Mouse (Mus musculus) lung, postnatal 0 days (tissue): ENCODE measurements around the gene Epm2aip1. TPM values are rescaled to one million over a fixed set of nuclear protein-coding genes. Genes with fewer than 3 reads are reported as not detected.
A peak's percentile ranks its signal among the peaks of the same experiment; 100 is the strongest.

Experiments used
- ATAC-seq: fragments of 200-750 bp; cut with Nextera tagmentation; 2 replicates; pipeline ENCODE4 v1.8.0; 2017; ENCODE audit warnings: moderate library complexity
- DNase-seq: peaks from one replicate; pipeline ENCODE4 v3.0.0-alpha.2; 2016; ENCODE audit warnings: low spot score
- H3K27ac ChIP-seq: fragments of 300-500 bp; sonication (generic); 2 replicates; pipeline ENCODE4 v1.5.1; 2014; ENCODE audit warnings: antibody characterized with exemption, mild to moderate bottlenecking, low read length, mixed read lengths
- H3K27me3 ChIP-seq: fragments of 300-500 bp; sonication (generic); replicated peaks from 2 replicates; pipeline ENCODE4 v1.6.1; 2014; ENCODE audit warnings: low read length, mixed read lengths; ENCODE audit not compliant: insufficient read depth
- H3K36me3 ChIP-seq: fragments of 300-500 bp; sonication (generic); 2 replicates; pipeline ENCODE4 v1.6.1; 2014; ENCODE audit warnings: low read length, mixed read lengths; ENCODE audit not compliant: insufficient read depth
- H3K4me1 ChIP-seq: fragments of 300-500 bp; sonication (generic); 2 replicates; pipeline ENCODE4 v1.6.1; 2014; ENCODE audit warnings: antibody characterized with exemption, low read depth, low read length, mixed read lengths; ENCODE audit not compliant: insufficient read depth
- H3K4me2 ChIP-seq: fragments of 300-500 bp; sonication (generic); replicated peaks from 2 replicates; pipeline ENCODE4 v1.6.1; 2014; ENCODE audit warnings: low read depth, mild to moderate bottlenecking, low read length, moderate library complexity, mixed read lengths
- H3K4me3 ChIP-seq: fragments of 300-500 bp; sonication (generic); 2 replicates; pipeline ENCODE4 v1.5.1; 2014; ENCODE audit warnings: low read depth, low read length
- H3K9ac ChIP-seq: fragments of 300-500 bp; sonication (generic); replicated peaks from 2 replicates; pipeline ENCODE4 v1.6.1; 2014; ENCODE audit warnings: low read depth, mild to moderate bottlenecking
- H3K9me3 ChIP-seq: fragments of 300-500 bp; sonication (generic); 2 replicates; pipeline ENCODE4 v1.6.1; 2016; ENCODE audit warnings: low read length, mixed read lengths
- CTCF ChIP-seq: IDR thresholded peaks from 2 replicates; pipeline ENCODE4 v1.5.1; 2016; ENCODE audit warnings: antibody characterized with exemption, mild to moderate bottlenecking
- EP300 ChIP-seq: IDR thresholded peaks from 2 replicates; pipeline ENCODE4 v1.6.1; 2016; ENCODE audit warnings: antibody characterized with exemption, mild to moderate bottlenecking, control low read depth
- WGBS: fragments of 180-500 bp; shearing (Covaris S2); extraction: QIAGEN DNeasy Blood & Tissue Kit; methylation state at CpG from one replicate; pipeline ENCODE4 v1.1.7; 2014; 5-methylcytosine and 5-hydroxymethylcytosine counted together
- polyA plus RNA-seq: library from polyadenylated mRNA; unstranded; fragments of >200 nt; fragmentation: Nextera tagmentation; extraction: Ambion mirVana; gene quantifications from 2 replicates; pipeline ENCODE4 v1.2.1, GENCODE M21; 2015

Epm2aip1 gene
- polyA plus RNA-seq, 1 experiment from 2014 or later, result 10.5 TPM

GRCm38 (mm10) chr9:111243384-111243783 is 28.3 kb upstream of the Epm2aip1 start:
- Histone ChIP-seq H3K27ac (no peak overlapping the region), H3K27me3 (no peaks in the 10 kb centered on the region), H3K9ac (no peak overlapping the region), H3K4me3 (no peak overlapping the region), H3K36me3 (peaks cover 24% of the 10 kb centered on the region; the same call in 1 of the 2 replicates), H3K9me3 (no peaks in the 10 kb centered on the region), H3K4me2 (no peak overlapping the region), H3K4me1 (no peaks in the 10 kb centered on the region)
- TF ChIP-seq EP300 (no peak), CTCF (no peak)
- no peak for ATAC-seq
- DNase-seq, result no peak
- WGBS, result 87% methylated on average over 6 of the region's 6 CpGs

- TF ChIP-seq EP300 (no peak), CTCF (no peak)
- no peak for ATAC-seq
- no peak overlapping the region for H3K4me3 ChIP-seq
- H3K27ac ChIP-seq, result no peak overlapping the region
- H3K27me3 ChIP-seq, result no peaks in the 10 kb centered on the region
- DNase-seq, result no peak
- WGBS, result 80% methylated on average over 6 of the region's 6 CpGs
- no peak overlapping the region for H3K9ac ChIP-seq
- H3K4me1 ChIP-seq, result no peaks in the 10 kb centered on the region
- no peak overlapping the region for H3K4me2 ChIP-seq
- H3K36me3 ChIP-seq, result peaks cover 27% of the 10 kb centered on the region; the same call in 1 of the 2 replicates
- H3K9me3 ChIP-seq, result no peaks in the 10 kb centered on the region
Measured at GRCm38 (mm10) chr9:111245546-111245945, 26.2 kb upstream of the Epm2aip1 start.

GRCm38 (mm10) chr9:111247682-111248246 is 24.0 kb upstream of the Epm2aip1 start:
- H3K36me3 ChIP-seq, result peaks cover 25% of the 10 kb centered on the region; the same call in 1 of the 2 replicates
- TF ChIP-seq CTCF (peak; percentile 54), EP300 (no peak)
- H3K4me1 ChIP-seq, result no peaks in the 10 kb centered on the region
- no peak overlapping the region for H3K27ac ChIP-seq
- H3K9ac ChIP-seq, result no peak overlapping the region
- DNase-seq (peak; percentile 29), ATAC-seq (no peak)
- 77% methylated on average over 3 of the region's 3 CpGs for WGBS
- H3K4me3 ChIP-seq, result no peak overlapping the region
- H3K27me3 ChIP-seq, result no peaks in the 10 kb centered on the region
- no peak overlapping the region for H3K4me2 ChIP-seq
- no peaks in the 10 kb centered on the region for H3K9me3 ChIP-seq

GRCm38 (mm10) chr9:111252161-111252869 is 19.4 kb upstream of the Epm2aip1 start:
- Histone ChIP-seq H3K27ac (no peak overlapping the region), H3K9ac (no peak overlapping the region), H3K9me3 (no peaks in the 10 kb centered on the region), H3K36me3 (peaks cover 34% of the 10 kb centered on the region; the same call in 1 of the 2 replicates), H3K4me1 (no peaks in the 10 kb centered on the region), H3K4me3 (no peak overlapping the region), H3K4me2 (no peak overlapping the region), H3K27me3 (no peaks in the 10 kb centered on the region)
- ATAC-seq (no peak), DNase-seq (no peak)
- TF ChIP-seq CTCF (peak; percentile 40; the same call in 1 of the 2 replicates), EP300 (no peak)
- WGBS, result 56% methylated on average over 7 of the region's 7 CpGs

GRCm38 (mm10) chr9:111260360-111260985 is 11.3 kb upstream of the Epm2aip1 start:
- H3K4me3 ChIP-seq, result no peak overlapping the region
- no peak overlapping the region for H3K4me2 ChIP-seq
- no peak overlapping the region for H3K27ac ChIP-seq
- H3K9ac ChIP-seq, result no peak overlapping the region
- H3K9me3 ChIP-seq, result no peaks in the 10 kb centered on the region
- ATAC-seq, result no peak
- no peaks in the 10 kb centered on the region for H3K27me3 ChIP-seq
- WGBS, result 13% methylated on average over 1 of the region's 1 CpGs
- TF ChIP-seq EP300 (no peak), CTCF (no peak)
- H3K36me3 ChIP-seq, result 0 out of 2 replicates have a peak, but pooled peaks cover 7% of the 10 kb centered on the region
- no peaks in the 10 kb centered on the region for H3K4me1 ChIP-seq
- no peak for DNase-seq

- no peaks in the 10 kb centered on the region for H3K4me1 ChIP-seq
- ATAC-seq (no peak), DNase-seq (no peak)
- H3K9me3 ChIP-seq, result no peaks in the 10 kb centered on the region
- H3K27me3 ChIP-seq, result no peaks in the 10 kb centered on the region
- H3K27ac ChIP-seq, result no peak overlapping the region
- H3K4me3 ChIP-seq, result no peak overlapping the region
- 89% methylated on average over 4 of the region's 4 CpGs for WGBS
- TF ChIP-seq EP300 (no peak), CTCF (no peak)
- H3K9ac ChIP-seq, result no peak overlapping the region
- H3K4me2 ChIP-seq, result no peak overlapping the region
- 0 out of 2 replicates have a peak, but pooled peaks cover 6% of the 10 kb centered on the region for H3K36me3 ChIP-seq
Measured at GRCm38 (mm10) chr9:111261356-111261755, 10.4 kb upstream of the Epm2aip1 start.
